In genomic region chr11:5099576-5100183, GRCm38 (mm10) we compare ENCODE assay signal across 1 mouse cellular context.
TF ChIP-seq lines count a peak whose summit lies in the region.

No protein-coding gene starts in this region.

TF ChIP-seq in MEL, 35 proteins besides CTCF, POLR2A, EP300 and RAD21 (continued from another document):
- no peak for TF ChIP-seq RCOR1 (IDR thresholded peaks at IDR 0.05; ENCODE audit: low read depth, low read length)
- no peak for TF ChIP-seq ZKSCAN1 (IDR thresholded peaks at IDR 0.05; ENCODE audit: low read depth, low read length)
- TF ChIP-seq MAX (IDR thresholded peaks at IDR 0.05; ENCODE audit: low read length), result peak; percentile 85
- peak; percentile 88 for TF ChIP-seq MAZ (IDR thresholded peaks at IDR 0.05; ENCODE audit: low read depth, low read length)
- TF ChIP-seq CHD2 (IDR thresholded peaks at IDR 0.05; ENCODE audit: low read length), result peak; percentile 7; the same call in 1 of the 2 replicates
- TF ChIP-seq USF2 (IDR thresholded peaks at IDR 0.05; ENCODE audit: borderline replicate concordance in 1 of 2, insufficient read depth in 1 of 2, low read depth in 1 of 2, low read length in 2 of 2), result no peak
- peak; percentile 85; the same call in 1 of the 2 replicates for TF ChIP-seq POLR2AphosphoS5 (IDR thresholded peaks at IDR 0.05; ENCODE audit: borderline replicate concordance, low read depth, low read length)
- peak; percentile 95 for TF ChIP-seq MXI1 (IDR thresholded peaks at IDR 0.05; ENCODE audit: low read depth, low read length)
- peak; percentile 66; the same call in 1 of the 2 replicates for TF ChIP-seq E2F4 (IDR thresholded peaks at IDR 0.05; ENCODE audit: borderline replicate concordance, low read depth, low read length)
- TF ChIP-seq CHD1 (IDR thresholded peaks at IDR 0.05; ENCODE audit: low read depth, low read length), result no peak; the same call in 1 of the 2 replicates
- TF ChIP-seq MEF2A (IDR thresholded peaks at IDR 0.05; ENCODE audit: extremely low read depth, insufficient replicate concordance, low read depth, low read length, poor library complexity, severe bottlenecking), result no peak
- TF ChIP-seq TBP (IDR thresholded peaks at IDR 0.05; ENCODE audit: low read depth, low read length), result peak; percentile 89
- peak; percentile 99 for TF ChIP-seq POLR2AphosphoS2 (IDR thresholded peaks at IDR 0.05; ENCODE audit: low read length)
- peak; percentile 88 for TF ChIP-seq MYC (IDR thresholded peaks at IDR 0.05; ENCODE audit: low read depth, low read length)
- TF ChIP-seq TCF12 (IDR thresholded peaks at IDR 0.05; ENCODE audit: low read depth, low read length), result peak; percentile 66
- TF ChIP-seq NELFE (IDR thresholded peaks at IDR 0.05; ENCODE audit: low read depth, low read length), result peak; percentile 98
- peak; percentile 56 for TF ChIP-seq HCFC1 (IDR thresholded peaks at IDR 0.05; ENCODE audit: low read depth, low read length)
- peak; percentile 93 for TF ChIP-seq ZMIZ1 (IDR thresholded peaks at IDR 0.05; ENCODE audit: low read depth, low read length)
